Mouse (Mus musculus): ENCODE measurements around the gene Chek1. TPM values are rescaled to one million over a fixed set of nuclear protein-coding genes. Genes with fewer than 3 reads are reported as not detected.

Gene Chek1
- total RNA-seq (2021), result 1 to 10 TPM; 4.2 to 9.1 TPM

DNA sequence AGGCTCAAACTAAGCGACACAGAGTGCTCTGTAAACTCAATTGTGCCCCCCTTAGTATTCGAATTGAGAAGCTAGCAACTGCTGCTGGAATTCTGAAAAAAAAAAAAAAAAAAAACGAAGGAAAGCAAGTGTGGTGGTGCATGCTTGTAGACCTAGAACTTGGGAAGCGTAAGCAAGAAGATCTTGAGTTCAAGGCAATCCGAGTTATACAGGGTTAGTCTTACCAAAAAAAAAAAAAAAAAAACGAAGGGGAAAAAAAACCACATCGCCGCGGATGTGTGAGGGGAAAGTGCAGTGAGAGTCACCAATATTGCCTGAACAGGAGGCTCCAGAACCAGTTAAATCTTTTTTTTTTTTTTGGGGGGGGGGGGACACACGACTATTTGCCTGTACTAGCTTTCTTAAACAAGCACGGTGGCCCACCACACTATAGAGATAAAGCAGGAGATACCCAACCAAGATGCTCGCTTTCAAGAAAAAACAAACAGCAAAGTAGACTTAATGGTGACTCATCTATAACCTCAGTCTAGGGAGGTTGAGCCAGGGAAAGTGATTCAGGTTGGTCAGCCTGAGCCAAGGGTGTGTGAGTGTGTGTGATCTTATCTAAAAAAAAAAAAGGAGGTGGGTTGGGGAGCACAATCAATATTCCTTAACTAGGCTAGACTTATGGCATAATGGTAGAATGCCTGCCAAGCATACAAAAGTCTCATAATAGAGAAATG lies at the start of gene Chek1:
Chek1 (minus strand) TSS at position 32 of the 722 bp plus-strand sequence.
- intact Hi-C loops (cut with DNase I), result loop anchor here (2.0 kb wide), 1 partner anchor 40 kb away; the partner anchor contains the start of gene Stt3a

DNA sequence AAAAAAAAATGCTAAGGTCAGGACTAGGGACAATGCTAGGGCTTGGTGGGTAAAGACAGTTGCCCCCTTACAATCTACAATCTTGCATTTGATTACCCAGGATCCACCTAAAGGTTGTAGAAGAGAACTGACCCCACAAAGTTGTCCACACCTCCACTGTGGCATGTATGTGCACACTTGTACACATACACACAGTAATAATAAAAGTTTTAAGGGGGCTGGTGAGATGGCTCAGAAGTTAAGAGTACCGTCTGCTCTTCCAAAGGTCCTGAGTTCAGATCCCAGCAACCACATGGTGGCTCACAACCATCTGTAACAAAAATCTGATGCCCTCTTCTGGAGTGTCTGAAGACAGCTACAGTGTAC lies 42.2 kb upstream of the Chek1 start:
- intact Hi-C loops (cut with DNase I), result no loop called here
- peak in 1 of 2 experiments; percentile 3 for DNase-seq

More for the DNA sequence above, at the start of gene Chek1:
- DNase-seq, result peak in 1 of 2 experiments; percentile 3

DNA sequence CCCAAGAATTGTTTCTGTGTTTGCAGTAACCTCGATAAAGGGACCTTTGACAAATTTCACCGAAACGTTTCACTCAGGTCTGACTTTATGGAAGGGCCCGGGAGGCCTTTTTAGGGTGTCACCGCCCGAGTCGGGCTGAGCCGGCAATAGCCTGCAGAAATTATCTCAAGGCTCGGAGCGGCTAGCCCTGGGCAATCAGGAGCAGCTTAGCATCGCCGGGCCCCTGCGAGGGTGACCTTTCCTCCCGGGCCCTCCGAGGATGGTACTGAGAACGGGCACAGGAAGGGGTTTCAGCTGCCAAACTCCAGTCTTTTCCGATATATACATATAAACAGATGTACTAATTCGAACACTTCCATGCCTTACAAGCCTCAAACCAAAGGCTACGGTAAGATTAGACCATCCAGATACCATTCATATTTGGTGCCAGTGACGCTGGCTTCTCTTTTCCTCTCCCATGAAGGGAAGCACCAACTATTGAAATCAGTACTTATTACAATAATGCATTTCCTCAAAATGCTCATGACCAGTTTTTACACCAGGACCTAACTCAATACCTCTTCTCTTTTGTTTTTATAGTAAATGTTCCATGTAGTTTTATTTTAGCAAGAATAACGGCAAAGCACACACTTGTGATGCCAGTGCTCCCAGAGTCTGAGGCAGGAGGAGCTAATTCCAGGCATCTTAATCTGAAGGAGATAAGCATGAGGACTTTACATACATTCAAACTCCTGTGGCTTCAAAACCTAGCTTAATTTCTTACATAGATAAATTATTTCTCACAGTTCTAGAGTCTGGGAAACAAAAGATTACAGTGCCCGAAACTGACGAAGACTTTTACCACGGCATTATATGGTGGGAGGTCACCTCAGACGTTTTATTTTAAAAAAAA lies 41.5 kb upstream of the Chek1 start:
- intact Hi-C loops (cut with DNase I), result loop anchor here (1.0 kb wide), 1 partner anchor 29 kb away; the partner anchor contains the start of gene Ei24
- DNase-seq, result peak in 1 of 2 experiments; percentile 76

GRCm38 (mm10) chr9:36767203-36768143 lies 40.6 kb upstream of the Chek1 start, which contains the start of gene Stt3a:
TSS of gene Stt3a (minus strand) at chr9:36767679.
- peak; percentile 100 for DNase-seq
- intact Hi-C loops (cut with DNase I), result loop anchor here (1.0 to 2.0 kb wide), 2 partner anchors 30 to 41 kb away; partner anchors contain the start of genes Chek1 and Ei24

- DNase-seq, result no peak
- intact Hi-C loops (cut with DNase I), result no loop called here
Measured at GRCm38 (mm10) chr9:36764378-36764777, 37.5 kb upstream of the Chek1 start.

DNA sequence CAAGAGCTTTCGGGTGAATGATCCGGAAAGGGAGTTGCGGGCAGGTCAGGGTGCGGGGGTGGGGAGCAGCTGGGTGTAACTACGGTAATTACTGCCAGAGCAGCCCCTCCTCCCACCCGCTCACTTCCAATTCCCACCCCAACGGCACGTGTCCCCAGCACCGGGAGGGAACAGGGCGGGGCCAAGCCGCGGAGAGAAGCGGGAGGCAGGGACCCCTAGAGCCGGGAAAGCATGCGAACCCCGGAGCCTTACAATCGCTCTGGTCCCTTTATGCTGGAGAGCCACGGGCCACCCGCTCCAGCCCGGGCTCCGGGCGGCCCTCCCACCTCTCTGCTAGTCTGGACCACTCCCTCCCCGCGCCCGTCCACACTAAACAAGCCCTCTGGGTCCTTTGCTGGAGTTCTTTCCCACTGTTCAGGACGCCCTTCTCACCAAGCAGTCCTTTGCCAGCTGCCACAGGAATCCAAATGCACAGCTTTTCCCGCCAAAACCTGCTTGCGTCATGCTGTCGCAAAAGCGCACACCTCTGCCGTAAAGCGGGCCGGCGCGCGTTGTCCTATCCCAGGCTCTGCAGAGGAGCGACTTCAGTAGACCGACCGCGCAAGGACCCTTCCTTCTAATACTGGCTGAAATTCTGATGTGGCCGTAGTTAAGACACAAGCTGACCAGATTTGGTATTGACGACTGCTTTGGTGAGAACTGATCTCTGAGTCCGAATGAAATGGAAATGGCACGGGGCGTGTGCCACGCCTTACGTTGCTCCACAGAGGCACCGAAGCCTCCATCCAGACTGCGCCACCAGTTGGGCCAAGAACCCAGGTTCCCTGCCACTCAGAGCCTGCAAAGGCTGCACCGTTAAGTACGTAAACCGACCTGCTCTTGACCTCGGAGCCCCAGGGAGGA lies 483 bp downstream of the Chek1 start:
- intact Hi-C loops (cut with DNase I), result loop anchor here (2.0 kb wide), 1 partner anchor 40 kb away; the partner anchor contains the start of gene Stt3a
- peak; percentile 93 for DNase-seq

- intact Hi-C loops (cut with DNase I), result loop anchor here (10.0 kb wide), 1 partner anchor 282 kb away; the partner anchor contains the start of gene Gm7257
- no peak for DNase-seq
Measured at GRCm38 (mm10) chr9:36716624-36717023, 10.2 kb downstream of the Chek1 start.

DNA sequence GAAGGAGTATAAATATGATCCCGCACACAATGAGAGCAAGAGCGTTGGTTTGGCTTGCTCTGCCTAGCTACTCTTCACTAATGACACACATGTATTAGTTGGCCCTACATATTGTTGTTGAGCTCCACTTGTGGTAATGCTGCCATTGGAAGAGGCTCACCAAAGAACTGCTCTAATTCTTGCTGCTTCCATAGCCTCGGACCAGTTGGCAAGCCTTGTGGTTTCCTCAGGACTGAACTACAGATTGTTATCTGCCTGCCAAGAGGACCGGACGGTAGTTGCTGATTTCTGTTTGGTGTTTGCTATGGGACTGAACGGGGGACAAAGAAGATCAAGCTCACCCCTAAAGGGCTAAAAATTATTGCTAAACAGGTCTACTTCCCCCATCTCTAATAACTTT lies 19.6 kb downstream of the Chek1 start:
- intact Hi-C loops (cut with DNase I), result no loop called here
- DNase-seq, result no peak

- intact Hi-C loops (cut with DNase I), result no loop called here
- no peak for DNase-seq
Measured at GRCm38 (mm10) chr9:36705923-36706322, 20.9 kb downstream of the Chek1 start.

- DNase-seq, result no peak
- intact Hi-C loops (cut with DNase I), result no loop called here
Measured at GRCm38 (mm10) chr9:36694276-36694675, 32.6 kb downstream of the Chek1 start.

- intact Hi-C loops (cut with DNase I), result no loop called here
- DNase-seq, result no peak
Measured at GRCm38 (mm10) chr9:36692920-36693319, 33.9 kb downstream of the Chek1 start, which contains the start of gene Acrv1. TSS of gene Acrv1 (plus strand) at chr9:36693220.

GRCm38 (mm10) chr9:36687329-36687728 lies 39.5 kb downstream of the Chek1 start:
- peak; percentile 5 to 13 for DNase-seq
- intact Hi-C loops (cut with DNase I), result loop anchor here (10.0 kb wide), 1 partner anchor 253 kb away; the partner anchor contains the start of gene Gm7257

DNA sequence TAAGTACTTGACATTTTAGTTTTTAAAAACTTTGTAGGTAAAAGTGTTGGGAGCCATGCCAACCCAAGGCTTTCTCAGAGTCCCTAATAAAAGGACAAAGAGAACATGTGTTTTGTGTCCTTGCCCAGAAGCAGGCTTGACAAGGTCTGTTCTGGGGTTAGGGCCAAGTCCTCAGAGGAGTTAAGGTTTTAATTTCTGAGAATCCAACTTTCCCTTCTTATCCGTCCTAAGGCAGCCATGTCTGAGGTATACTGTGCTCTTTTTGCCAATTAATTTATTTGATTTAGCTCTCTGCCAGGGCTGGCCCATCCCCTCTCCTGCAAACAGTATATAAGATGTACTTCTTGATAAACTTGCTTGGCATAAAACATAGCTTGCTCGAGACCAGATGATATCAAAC lies 45.4 kb downstream of the Chek1 start:
- intact Hi-C loops (cut with DNase I), result loop anchor here (10.0 kb wide), 1 partner anchor 247 kb away; the partner anchor contains the start of gene Gm7257
- no peak for DNase-seq

Other genes starting within 250 kb of the Chek1 start
- gene Gm5615, start 185.1 kb downstream of the Chek1 start, total RNA-seq (2021), result not detected
- gene Gm17689, start 144.4 kb downstream of the Chek1 start, total RNA-seq (2021), result not detected
- not detected for gene A630095E13Rik, start 83.7 kb downstream of the Chek1 start, total RNA-seq (2021)
- not detected for gene Acrv1, start 33.8 kb downstream of the Chek1 start, total RNA-seq (2021)
- 100 to 1,000 TPM in 1 of 2 experiments, 10 to 100 TPM in 1; 99.5 to 102 TPM for gene Stt3a, start 40.6 kb upstream of the Chek1 start, total RNA-seq (2021)
- gene Ei24, start 70.3 kb upstream of the Chek1 start, total RNA-seq (2021), result 100 to 1,000 TPM; 102 to 108 TPM
- 1 to 10 TPM; 2.0 to 2.1 TPM for gene Fez1, start 94.8 kb upstream of the Chek1 start, total RNA-seq (2021)